Mouse (Mus musculus): ENCODE results near the gene Cpsf2. TPM values are rescaled to one million over a fixed set of nuclear protein-coding genes. Genes with fewer than 3 reads are reported as not detected.

The Cpsf2 gene
- polyA plus RNA-seq, 1 experiment from 2014 or later, result 33.9 TPM

DNA sequence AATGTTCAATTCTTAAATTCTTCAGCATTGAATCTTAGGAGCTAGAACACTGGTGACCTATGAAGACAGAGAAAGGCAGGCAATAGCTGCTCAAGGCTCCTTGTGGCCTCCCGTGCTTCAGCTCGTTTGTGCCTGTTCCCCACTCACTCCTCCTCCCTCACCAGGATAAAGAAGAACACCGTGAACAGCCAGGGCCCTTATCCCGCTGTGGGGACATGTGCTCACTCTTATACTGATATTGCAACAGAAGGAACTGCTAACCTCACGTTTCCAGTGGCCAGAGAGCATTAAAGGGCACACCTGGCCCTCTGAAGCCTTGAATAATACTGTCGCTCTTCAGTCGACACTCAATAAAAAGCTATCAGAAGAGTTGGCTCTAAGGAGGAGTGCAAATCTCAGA is 53.4 kb downstream of the Cpsf2 start:
- 53% methylated on average over 7 of the region's 7 CpGs for WGBS
- H3K4me2 ChIP-seq (replicated peaks), result no peak overlapping the region
- no peaks in the 10 kb centered on the region for H3K27me3 ChIP-seq
- no peak overlapping the region for H3K4me3 ChIP-seq
- H3K9me3 ChIP-seq, result no peaks in the 10 kb centered on the region
- H3K36me3 ChIP-seq, result no peaks in the 10 kb centered on the region
- no peak for ATAC-seq (ENCODE audit: insufficient number of reproducible peaks, insufficient read depth, low FRiP score, low TSS enrichment)
- H3K27ac ChIP-seq, result no peak overlapping the region
- no peak overlapping the region for H3K9ac ChIP-seq
- H3K4me1 ChIP-seq, result no peaks in the 10 kb centered on the region

GRCm38 (mm10) chr12:102029892-102030446 is 54.2 kb downstream of the Cpsf2 start:
- 43% methylated on average over 4 of the region's 4 CpGs for WGBS
- H3K36me3 ChIP-seq, result no peaks in the 10 kb centered on the region
- no peak overlapping the region for H3K4me2 ChIP-seq (replicated peaks)
- no peak overlapping the region for H3K27ac ChIP-seq
- H3K4me3 ChIP-seq, result no peak overlapping the region
- H3K9ac ChIP-seq, result no peak overlapping the region
- no peaks in the 10 kb centered on the region for H3K9me3 ChIP-seq
- H3K4me1 ChIP-seq, result no peaks in the 10 kb centered on the region
- no peaks in the 10 kb centered on the region for H3K27me3 ChIP-seq
- no peak for ATAC-seq (ENCODE audit: insufficient number of reproducible peaks, insufficient read depth, low FRiP score, low TSS enrichment)

DNA sequence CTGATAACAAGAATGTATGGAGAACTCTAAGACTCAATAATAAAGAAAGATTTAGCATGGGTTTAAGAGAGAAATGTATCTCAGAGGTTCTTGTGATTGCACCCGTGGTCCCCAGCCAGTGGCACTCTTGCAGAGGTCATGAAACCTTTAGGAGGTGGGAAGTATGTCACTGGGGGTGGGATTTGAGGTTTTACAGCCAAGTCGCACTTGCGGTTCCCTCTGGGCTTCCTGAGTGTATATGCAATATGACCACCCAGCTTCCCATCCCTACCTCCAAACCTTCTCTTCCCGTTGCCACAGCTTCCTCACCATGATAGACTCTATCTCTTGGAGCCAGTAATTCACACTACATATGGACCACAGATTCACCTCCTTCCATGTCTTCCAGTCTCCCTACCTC is 59.1 kb downstream of the Cpsf2 start:
- no peak overlapping the region for H3K4me3 ChIP-seq
- WGBS, result 90% methylated on average over 4 of the region's 4 CpGs
- no peak for ATAC-seq (ENCODE audit: insufficient number of reproducible peaks, insufficient read depth, low FRiP score, low TSS enrichment)

DNA sequence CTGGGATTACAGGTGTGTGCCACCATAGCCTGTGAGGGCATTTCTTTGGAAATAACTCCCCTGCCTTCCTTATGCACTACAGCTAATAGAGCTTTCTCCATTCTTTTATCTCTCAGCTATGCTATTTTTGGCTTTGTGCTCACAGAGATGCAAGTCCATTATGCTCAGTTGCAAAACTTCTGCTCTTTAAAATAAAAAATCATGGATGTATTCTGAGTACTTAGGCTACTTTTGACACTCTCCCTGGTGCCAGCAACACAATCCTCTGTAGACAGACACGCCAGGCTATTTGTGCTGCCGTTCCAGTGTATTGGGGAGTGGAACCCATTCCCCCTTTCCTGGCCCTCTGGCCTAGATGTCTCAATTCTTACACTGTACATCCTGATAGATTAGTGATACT is 64.1 kb downstream of the Cpsf2 start:
- H3K4me1 ChIP-seq, result no peaks in the 10 kb centered on the region
- no peak overlapping the region for H3K9ac ChIP-seq
- no peaks in the 10 kb centered on the region for H3K36me3 ChIP-seq
- H3K4me2 ChIP-seq (replicated peaks), result no peak overlapping the region
- no peaks in the 10 kb centered on the region for H3K9me3 ChIP-seq
- no peak for ATAC-seq (ENCODE audit: insufficient number of reproducible peaks, insufficient read depth, low FRiP score, low TSS enrichment)
- H3K27me3 ChIP-seq, result no peaks in the 10 kb centered on the region; the same call in 1 of the 2 replicates
- 94% methylated on average over 2 of the region's 2 CpGs for WGBS
- no peak overlapping the region for H3K27ac ChIP-seq
- H3K4me3 ChIP-seq, result no peak overlapping the region

More for the DNA sequence above, 59.1 kb downstream of the Cpsf2 start:
- Histone ChIP-seq H3K9me3 (no peaks in the 10 kb centered on the region), H3K4me2 (replicated peaks) (no peak overlapping the region), H3K27ac (no peak overlapping the region), H3K27me3 (no peaks in the 10 kb centered on the region), H3K9ac (no peak overlapping the region), H3K36me3 (no peaks in the 10 kb centered on the region), H3K4me1 (no peaks in the 10 kb centered on the region)

- H3K27ac ChIP-seq, result no peak overlapping the region
- ATAC-seq (ENCODE audit: insufficient number of reproducible peaks, insufficient read depth, low FRiP score, low TSS enrichment), result no peak
- no peak overlapping the region for H3K4me3 ChIP-seq
- H3K9ac ChIP-seq, result no peak overlapping the region
- no peak overlapping the region for H3K4me2 ChIP-seq (replicated peaks)
- no peaks in the 10 kb centered on the region for H3K36me3 ChIP-seq
- no peaks in the 10 kb centered on the region for H3K9me3 ChIP-seq
- no peaks in the 10 kb centered on the region for H3K4me1 ChIP-seq
- 22% methylated on average over 2 of the region's 2 CpGs for WGBS
- H3K27me3 ChIP-seq, result no peaks in the 10 kb centered on the region; the same call in 1 of the 2 replicates
Observed at GRCm38 (mm10) chr12:102041699-102042098, 65.9 kb downstream of the Cpsf2 start.

DNA sequence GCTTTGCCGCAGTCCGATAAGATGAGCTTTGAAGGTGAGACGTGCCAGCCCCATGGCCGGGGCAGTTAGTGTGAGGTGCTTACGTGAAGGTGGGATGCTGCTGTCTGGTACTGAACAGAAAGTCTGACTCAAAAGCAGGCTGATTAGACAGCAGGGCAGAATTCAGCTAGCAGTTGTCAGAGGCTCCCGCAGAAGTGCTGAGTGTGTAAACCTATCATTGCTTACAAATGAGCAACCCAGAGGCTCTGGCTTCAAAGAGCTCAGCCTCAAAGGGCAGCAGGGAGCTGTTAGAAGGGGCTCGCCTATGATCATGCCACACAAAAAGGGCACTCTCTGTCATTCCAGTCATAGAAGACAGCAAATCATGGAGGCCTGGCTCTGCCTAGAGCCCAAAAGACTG is 66.5 kb downstream of the Cpsf2 start:
- WGBS, result 72% methylated on average over 7 of the region's 7 CpGs
- H3K4me3 ChIP-seq, result no peak overlapping the region
- ATAC-seq (ENCODE audit: insufficient number of reproducible peaks, insufficient read depth, low FRiP score, low TSS enrichment), result no peak

GRCm38 (mm10) chr12:102043840-102044239 is 68.1 kb downstream of the Cpsf2 start:
- no peak for ATAC-seq (ENCODE audit: insufficient number of reproducible peaks, insufficient read depth, low FRiP score, low TSS enrichment)
- Histone ChIP-seq H3K9ac (no peak overlapping the region), H3K4me2 (replicated peaks) (no peak overlapping the region), H3K27ac (no peak overlapping the region), H3K9me3 (no peaks in the 10 kb centered on the region), H3K36me3 (no peaks in the 10 kb centered on the region), H3K4me3 (no peak overlapping the region), H3K27me3 (no peaks in the 10 kb centered on the region; the same call in 1 of the 2 replicates), H3K4me1 (no peaks in the 10 kb centered on the region)
- 78% methylated on average over 5 of the region's 5 CpGs for WGBS

More for the DNA sequence above, 66.5 kb downstream of the Cpsf2 start:
- Histone ChIP-seq H3K36me3 (no peaks in the 10 kb centered on the region), H3K27me3 (no peaks in the 10 kb centered on the region; the same call in 1 of the 2 replicates), H3K9me3 (no peaks in the 10 kb centered on the region), H3K4me1 (no peaks in the 10 kb centered on the region), H3K27ac (no peak overlapping the region), H3K9ac (no peak overlapping the region), H3K4me2 (replicated peaks) (no peak overlapping the region)

- H3K4me2 ChIP-seq (replicated peaks), result no peak overlapping the region
- H3K36me3 ChIP-seq, result no peaks in the 10 kb centered on the region
- ATAC-seq (ENCODE audit: insufficient number of reproducible peaks, insufficient read depth, low FRiP score, low TSS enrichment), result no peak
- no peak overlapping the region for H3K27ac ChIP-seq
- no peaks in the 10 kb centered on the region for H3K9me3 ChIP-seq
- WGBS, result 86% methylated on average over 4 of the region's 4 CpGs
- no peaks in the 10 kb centered on the region for H3K4me1 ChIP-seq
- H3K9ac ChIP-seq, result no peak overlapping the region
- no peak overlapping the region for H3K4me3 ChIP-seq
- no peaks in the 10 kb centered on the region for H3K27me3 ChIP-seq
Observed at GRCm38 (mm10) chr12:102054155-102054554, 78.4 kb downstream of the Cpsf2 start.

- Histone ChIP-seq H3K9me3 (no peaks in the 10 kb centered on the region), H3K36me3 (no peaks in the 10 kb centered on the region), H3K27ac (no peak overlapping the region), H3K27me3 (no peaks in the 10 kb centered on the region), H3K4me1 (peaks cover under 1% of the 10 kb centered on the region; the same call in 1 of the 2 replicates), H3K4me3 (no peak overlapping the region), H3K9ac (no peak overlapping the region), H3K4me2 (replicated peaks) (no peak overlapping the region)
- 94% methylated on average over 10 of the region's 10 CpGs for WGBS
- no peak for ATAC-seq (ENCODE audit: insufficient number of reproducible peaks, insufficient read depth, low FRiP score, low TSS enrichment)
Observed at GRCm38 (mm10) chr12:102055758-102056157, 80.0 kb downstream of the Cpsf2 start.

Other genes with a start within 250 kb of the Cpsf2 start
- 63.4 and 75.9 TPM in 2 replicates for gene Fbln5, start 156.9 kb upstream of the Cpsf2 start, polyA plus RNA-seq (2016; fragmentation: Nextera tagmentation; extraction: Ambion mirVana)
- gene Trip11, start 62.7 kb upstream of the Cpsf2 start, polyA plus RNA-seq (2016; fragmentation: Nextera tagmentation; extraction: Ambion mirVana), result 26.6 and 28.5 TPM in 2 replicates
- 9.9 and 11.2 TPM in 2 replicates for gene Atxn3, start 17.7 kb upstream of the Cpsf2 start, polyA plus RNA-seq (2016; fragmentation: Nextera tagmentation; extraction: Ambion mirVana)
- 0.52 and 0.75 TPM in 2 replicates for gene Slc24a4, start 152.7 kb downstream of the Cpsf2 start, polyA plus RNA-seq (2016; fragmentation: Nextera tagmentation; extraction: Ambion mirVana)

All from embryonic facial prominence, embryonic 12.5 days (tissue).